Mouse (Mus musculus) T-cell, adult 2 months (primary cell): ENCODE results near the gene Spata6.

Experiments used
- DNase-seq: peaks from one replicate; pipeline ENCODE4 v3.0.0; 2022; ENCODE audit warnings: low spot score

The Spata6 gene

DNA sequence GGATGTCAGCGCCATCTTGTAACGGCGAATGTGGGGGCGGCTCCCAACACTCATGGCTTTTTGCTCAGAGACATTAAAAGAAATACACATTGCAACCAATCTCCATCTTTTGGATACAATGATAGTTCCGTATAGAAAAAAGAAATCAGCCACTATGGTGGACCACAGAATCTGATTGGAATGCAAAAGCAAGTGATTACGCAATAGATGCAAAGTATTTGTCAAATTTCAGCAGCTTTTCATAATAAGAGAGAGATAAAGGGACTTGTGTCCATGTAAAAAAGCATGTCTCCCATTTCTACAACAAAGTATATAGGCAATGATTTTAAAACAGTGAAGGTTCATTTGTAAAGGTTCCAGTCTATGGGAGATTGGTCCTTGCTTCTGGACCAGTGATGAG lies 119.1 kb downstream of the Spata6 start:
- DNase-seq = no peak

DNA sequence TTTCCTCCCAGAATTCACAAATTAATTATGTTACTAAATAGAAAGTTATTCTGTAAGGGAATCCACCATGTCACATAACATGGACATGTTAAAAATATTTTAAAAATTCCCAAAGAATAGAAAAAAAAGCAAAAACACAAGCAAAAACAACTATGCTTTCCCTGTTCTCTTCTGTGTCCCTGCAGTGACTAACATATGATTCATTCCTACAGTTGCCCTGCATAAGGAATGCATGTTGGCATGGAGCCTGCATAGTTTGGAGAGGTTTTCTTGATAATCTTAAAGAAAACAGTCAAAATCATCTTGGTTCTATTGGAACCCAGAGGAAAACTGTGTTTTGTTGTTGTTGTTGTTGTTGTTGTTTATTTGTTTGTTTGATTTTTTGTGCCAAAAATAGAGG lies 132.8 kb downstream of the Spata6 start:
- no peak for DNase-seq

DNA sequence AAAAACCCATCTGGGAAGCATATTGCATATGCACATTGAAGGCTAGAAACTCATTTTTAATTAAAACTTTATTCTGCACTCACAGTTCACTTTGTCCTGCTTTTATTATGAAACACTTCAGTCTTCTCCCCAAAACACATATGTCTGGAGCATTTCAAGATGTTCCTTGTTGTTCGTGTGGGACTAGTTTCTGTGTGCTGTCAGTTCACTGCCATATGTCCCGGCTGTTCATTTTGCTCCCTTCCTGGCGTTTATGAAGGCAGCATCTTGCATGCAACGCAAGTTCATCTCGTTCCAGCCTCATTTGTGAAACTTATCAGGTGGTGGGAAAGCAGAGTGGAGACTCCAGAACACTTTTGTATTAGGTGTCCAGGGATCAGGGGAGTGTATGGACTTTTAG lies 146.9 kb downstream of the Spata6 start:
- no peak for DNase-seq

DNA sequence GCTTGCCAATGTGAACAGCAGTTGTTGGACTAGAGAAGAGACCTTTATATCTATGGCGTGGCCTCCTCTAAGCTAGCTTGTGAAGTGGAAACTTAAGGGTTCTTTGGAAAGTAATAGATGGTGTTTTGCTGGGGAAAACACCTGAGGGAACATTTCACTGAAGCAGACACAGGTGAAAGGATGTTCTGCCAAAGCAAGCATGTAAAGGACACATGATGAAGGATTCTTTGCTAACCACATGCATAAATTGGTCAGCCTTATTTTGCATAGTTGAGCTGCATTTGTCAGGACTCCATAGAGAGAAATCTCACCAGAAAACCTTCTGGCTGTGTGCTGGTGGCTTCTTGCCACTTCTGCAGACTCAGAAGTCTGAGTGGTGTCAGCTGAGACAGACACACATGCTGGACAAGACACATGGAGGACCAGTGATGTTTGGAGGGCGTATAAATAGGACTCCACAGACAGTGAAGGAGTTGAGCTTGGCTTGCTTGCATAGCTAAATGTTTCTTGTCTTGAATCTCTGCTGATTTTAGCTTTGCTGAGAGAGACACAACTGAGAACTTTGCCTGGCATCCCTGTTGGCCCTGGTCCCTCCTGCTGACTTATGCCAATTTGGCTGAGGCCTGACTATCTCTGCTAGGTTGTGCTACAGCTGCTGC lies 148.1 kb downstream of the Spata6 start:
- DNase-seq = no peak
